8 mouse cellular contexts compared by ENCODE assay signal in genomic region chr5:24751305-24752174, GRCm38 (mm10). TPM values are rescaled to one million over a fixed set of nuclear protein-coding genes. Genes with fewer than 3 reads are reported as not detected.
A peak's percentile ranks its signal among the peaks of the same experiment; 100 is the strongest.
DNase-seq lines count a peak whose midpoint lies in the region; ATAC-seq and TF ChIP-seq lines count a peak whose summit lies in the region.

No protein-coding gene starts in this region.

- TF ChIP-seq EP300 in heart, postnatal 0 days (IDR thresholded peaks at IDR 0.05; ENCODE audit: low read depth): no peak

- WGBS in embryonic facial prominence, embryonic 15.5 days: 1% methylated on average over 25 of the region's 25 CpGs
- 3% methylated on average over 25 of the region's 25 CpGs for WGBS in heart, postnatal 0 days
- WGBS in lung, embryonic 14.5 days: 2% methylated on average over 25 of the region's 25 CpGs
- under 1% methylated on average over 24 of the region's 25 CpGs for WGBS in neural tube, embryonic 14.5 days

- peak overlapping the region; percentile 93 for H3K27ac ChIP-seq in embryonic facial prominence, embryonic 15.5 days (replicated peaks)
- peak overlapping the region; percentile 92 for H3K27ac ChIP-seq in heart, postnatal 0 days (ENCODE audit: low read depth)
- H3K27ac ChIP-seq in lung, embryonic 14.5 days (ENCODE audit: low read depth): peak overlapping the region; percentile 96
- H3K27ac ChIP-seq in neural tube, embryonic 14.5 days (ENCODE audit: low read depth, low read length): peak overlapping the region; percentile 80

- peak; percentile 38 for DNase-seq in adrenal gland, adult 8-10 months
- DNase-seq in heart, postnatal 0 days (ENCODE audit: low spot score): peak; percentile 79
- peak; percentile 80 for DNase-seq in kidney, postnatal 14 days
- DNase-seq in lung, embryonic 14.5 days: peak; percentile 87
- DNase-seq in thymus, postnatal 4 days: peak; percentile 75

- ATAC-seq in embryonic facial prominence, embryonic 15.5 days (ENCODE audit: insufficient number of reproducible peaks, low FRiP score, low TSS enrichment, low read depth): peak; percentile 68
- ATAC-seq in heart, postnatal 0 days (ENCODE audit: insufficient read depth, low read depth): peak; percentile 52
- peak; percentile 74 for ATAC-seq in lung, embryonic 14.5 days (ENCODE audit: insufficient read depth)
- peak; percentile 66 for ATAC-seq in neural tube, embryonic 14.5 days (ENCODE audit: low read depth)

- no peaks in the 10 kb centered on the region for H3K9me3 ChIP-seq in E14TG2a.4 (ENCODE audit: low read length)
- no peaks in the 10 kb centered on the region for H3K9me3 ChIP-seq in embryonic facial prominence, embryonic 15.5 days (replicated peaks)
- H3K9me3 ChIP-seq in heart, postnatal 0 days (replicated peaks; ENCODE audit: control insufficient read depth, low read length): no peaks in the 10 kb centered on the region
- H3K9me3 ChIP-seq in lung, embryonic 14.5 days (ENCODE audit: low read depth, low read length): no peaks in the 10 kb centered on the region
- no peaks in the 10 kb centered on the region for H3K9me3 ChIP-seq in neural tube, embryonic 14.5 days (ENCODE audit: control insufficient read depth, low read length)

- H3K9ac ChIP-seq in embryonic facial prominence, embryonic 15.5 days: peak overlapping the region; percentile 72
- H3K9ac ChIP-seq in heart, postnatal 0 days (replicated peaks; ENCODE audit: low read depth, low read length): peak overlapping the region; percentile 78
- H3K9ac ChIP-seq in lung, embryonic 14.5 days: peak overlapping the region; percentile 87
- H3K9ac ChIP-seq in neural tube, embryonic 14.5 days (replicated peaks; ENCODE audit: low read depth, low read length): peak overlapping the region; percentile 61

- no peaks in the 10 kb centered on the region for H3K36me3 ChIP-seq in E14TG2a.4 (ENCODE audit: insufficient read depth, low read length)
- no peaks in the 10 kb centered on the region for H3K36me3 ChIP-seq in embryonic facial prominence, embryonic 15.5 days
- H3K36me3 ChIP-seq in heart, postnatal 0 days (replicated peaks; ENCODE audit: control insufficient read depth, insufficient read depth, low read length): no peaks in the 10 kb centered on the region
- no peaks in the 10 kb centered on the region for H3K36me3 ChIP-seq in lung, embryonic 14.5 days (ENCODE audit: insufficient read depth)
- no peaks in the 10 kb centered on the region for H3K36me3 ChIP-seq in neural tube, embryonic 14.5 days (ENCODE audit: control insufficient read depth, insufficient read depth, low read length)

- no peak for TF ChIP-seq CTCF in E14TG2a.4 (conservative IDR thresholded peaks at IDR 0.05; ENCODE audit: low read length)
- no peak for TF ChIP-seq CTCF in heart, postnatal 0 days (IDR thresholded peaks at IDR 0.05; ENCODE audit: low read depth)
- TF ChIP-seq CTCF in lung, embryonic 14.5 days (IDR thresholded peaks at IDR 0.05; ENCODE audit: low read depth): no peak

- no peaks in the 10 kb centered on the region for H3K27me3 ChIP-seq in E14TG2a.4 (ENCODE audit: insufficient read depth, low read length)
- no peaks in the 10 kb centered on the region for H3K27me3 ChIP-seq in embryonic facial prominence, embryonic 15.5 days
- no peaks in the 10 kb centered on the region for H3K27me3 ChIP-seq in heart, postnatal 0 days (ENCODE audit: control insufficient read depth, insufficient read depth, low read length)
- no peaks in the 10 kb centered on the region for H3K27me3 ChIP-seq in lung, embryonic 14.5 days (ENCODE audit: insufficient read depth, low read length)
- H3K27me3 ChIP-seq in neural tube, embryonic 14.5 days (ENCODE audit: control insufficient read depth, insufficient read depth, low read length): no peaks in the 10 kb centered on the region

- peak overlapping the region; percentile 81 for H3K4me3 ChIP-seq in E14TG2a.4 (replicated peaks; ENCODE audit: low read length)
- H3K4me3 ChIP-seq in embryonic facial prominence, embryonic 15.5 days (replicated peaks): peak overlapping the region; percentile 56
- peak overlapping the region; percentile 54 for H3K4me3 ChIP-seq in heart, postnatal 0 days (ENCODE audit: low read depth, low read length)
- H3K4me3 ChIP-seq in lung, embryonic 14.5 days (ENCODE audit: low read depth, low read length): peak overlapping the region; percentile 55
- peak overlapping the region; percentile 46 for H3K4me3 ChIP-seq in neural tube, embryonic 14.5 days (ENCODE audit: low read depth, low read length)

- H3K4me2 ChIP-seq in embryonic facial prominence, embryonic 15.5 days (replicated peaks): peak overlapping the region; percentile 86
- H3K4me2 ChIP-seq in heart, postnatal 0 days (ENCODE audit: low read depth, low read length): peak overlapping the region; percentile 69
- peak overlapping the region; percentile 92 for H3K4me2 ChIP-seq in lung, embryonic 14.5 days
- peak overlapping the region; percentile 81 for H3K4me2 ChIP-seq in neural tube, embryonic 14.5 days (ENCODE audit: low read depth, low read length)

- peaks cover 66% of the 10 kb centered on the region for H3K4me1 ChIP-seq in E14TG2a.4 (replicated peaks; ENCODE audit: low read depth, low read length)
- H3K4me1 ChIP-seq in embryonic facial prominence, embryonic 15.5 days: peaks cover 50% of the 10 kb centered on the region
- peaks cover 11% of the 10 kb centered on the region for H3K4me1 ChIP-seq in heart, postnatal 0 days (ENCODE audit: control insufficient read depth, insufficient read depth)
- peaks cover 20% of the 10 kb centered on the region for H3K4me1 ChIP-seq in lung, embryonic 14.5 days (ENCODE audit: insufficient read depth)
- H3K4me1 ChIP-seq in neural tube, embryonic 14.5 days (ENCODE audit: control insufficient read depth, insufficient read depth, low read length): peaks cover 14% of the 10 kb centered on the region

RNA-seq across cellular contexts. Expression of gene Crygn, which starts 6.3 kb away (rescaled TPM):
- 1 to 10 TPM in 1 of 4 experiments, not detected in 3; 5.3 TPM for total RNA-seq in adrenal gland, adult 8-10 months (2022)
- polyA plus RNA-seq in embryonic facial prominence, embryonic 15.5 days (2015; fragmentation: Nextera tagmentation; extraction: Ambion mirVana): 2.6 and 2.8 TPM in 2 replicates
- total RNA-seq in heart, postnatal 0 days (2014; rRNA removed; ENCODE audit: low replicate concordance): not detected in 2 replicates
- 3.5 and 3.9 TPM in 2 replicates for polyA plus RNA-seq in heart, postnatal 0 days (2015; fragmentation: Nextera tagmentation; extraction: Ambion mirVana)
- polyA plus RNA-seq in lung, embryonic 14.5 days (2014; fragmentation: Nextera tagmentation; extraction: Ambion mirVana): 1.8 and 2.3 TPM in 2 replicates
- polyA plus RNA-seq in neural tube, embryonic 14.5 days (2014; fragmentation: Nextera tagmentation; extraction: Ambion mirVana): 2.0 TPM in 1 of 2 replicates, not detected in the other

RNA-seq across cellular contexts. Expression of gene Wdr86, which starts 21.0 kb away (rescaled TPM):
- 1 to 10 TPM; 2.5 to 3.5 (median 2.7) TPM for total RNA-seq in adrenal gland, adult 8-10 months (2022)
- polyA plus RNA-seq in embryonic facial prominence, embryonic 15.5 days (2015; fragmentation: Nextera tagmentation; extraction: Ambion mirVana): 31.3 and 35.9 TPM in 2 replicates
- total RNA-seq in heart, postnatal 0 days (2014; rRNA removed; ENCODE audit: low replicate concordance): 3.4 and 5.1 TPM in 2 replicates
- polyA plus RNA-seq in heart, postnatal 0 days (2015; fragmentation: Nextera tagmentation; extraction: Ambion mirVana): 2.7 and 2.8 TPM in 2 replicates
- 39.7 and 43.9 TPM in 2 replicates for polyA plus RNA-seq in lung, embryonic 14.5 days (2014; fragmentation: Nextera tagmentation; extraction: Ambion mirVana)
- 1.2 and 5.3 TPM in 2 replicates for polyA plus RNA-seq in neural tube, embryonic 14.5 days (2014; fragmentation: Nextera tagmentation; extraction: Ambion mirVana)

Comparison
In these comparisons a context has a peak if more than half of its experiments do, and no peak if none do; other contexts are left out.
1. Peak in every context shown above with its lines: DNase-seq, ATAC-seq, H3K4me3 ChIP-seq and H3K27ac ChIP-seq.